Mouse (Mus musculus) small intestine, adult 2 months (tissue): ENCODE results near the gene Plekhm1. TPM values are rescaled to one million over a fixed set of nuclear protein-coding genes. Genes with fewer than 3 reads are reported as not detected.
A peak's percentile ranks its signal among the peaks of the same experiment; 100 is the strongest.

Source experiments
- H3K27ac ChIP-seq: fragments of 200-500 bp; 2 replicates; pipeline ENCODE4 v1.5.1; 2012; ENCODE audit warnings: low read depth, low read length, control low read depth, inconsistent platforms; ENCODE audit not compliant: insufficient read depth
- H3K27me3 ChIP-seq: fragments of 200-500 bp; 2 replicates; pipeline ENCODE4 v1.6.1; 2012; ENCODE audit warnings: mild to moderate bottlenecking, moderate library complexity, low read length, inconsistent platforms; ENCODE audit not compliant: control insufficient read depth, insufficient read depth
- H3K36me3 ChIP-seq: fragments of 200-500 bp; 2 replicates; pipeline ENCODE4 v1.6.1; 2012; ENCODE audit warnings: mild to moderate bottlenecking, low read length, control low read depth, inconsistent platforms; ENCODE audit not compliant: control insufficient read depth, insufficient read depth
- H3K4me1 ChIP-seq: fragments of 200-500 bp; 2 replicates; pipeline ENCODE4 v1.6.1; 2012; ENCODE audit warnings: low read length, inconsistent platforms, mixed read lengths; ENCODE audit not compliant: control insufficient read depth, insufficient read depth, insufficient read length
- H3K4me3 ChIP-seq: fragments of 200-500 bp; 2 replicates; pipeline ENCODE4 v1.5.1; 2012; ENCODE audit warnings: low read depth, mild to moderate bottlenecking, control low read depth, inconsistent platforms, low read length, moderate library complexity
- CTCF ChIP-seq: fragments of 200-500 bp; IDR thresholded peaks from 2 replicates; pipeline ENCODE4 v1.5.1; 2012; ENCODE audit warnings: low read depth, mild to moderate bottlenecking, control low read depth, inconsistent platforms, low read length, moderate library complexity, mixed read lengths; ENCODE audit not compliant: insufficient replicate concordance, insufficient read length; ENCODE audit errors: extremely low read depth
- POLR2A ChIP-seq: fragments of 200-500 bp; IDR thresholded peaks from 2 replicates; pipeline ENCODE4 v1.6.1; 2012; ENCODE audit warnings: low read depth, mild to moderate bottlenecking, control low read depth, inconsistent platforms, low read length, moderate library complexity
- WGBS: fragments of 180-500 bp; shearing (Covaris S2); methylation state at CpG from one replicate; pipeline ENCODE4 v1.1.7; 2018; 5-methylcytosine and 5-hydroxymethylcytosine counted together
- polyA plus RNA-seq: library from polyadenylated mRNA; depleted of rRNA; stranded (reverse); fragments of >200 nt; gene quantifications from 2 replicates; pipeline ENCODE4 v1.2.3, GENCODE M21; 2012

Plekhm1 gene
- polyA plus RNA-seq, 1 experiment: 16.6 TPM

GRCm38 (mm10) chr11:103403776-103404175 lies 8.7 kb downstream of the Plekhm1 start:
- TF ChIP-seq CTCF (no peak), POLR2A (no peak)
- Histone ChIP-seq H3K27ac (no peak overlapping the region), H3K36me3 (peaks cover 14% of the 10 kb centered on the region), H3K27me3 (no peaks in the 10 kb centered on the region), H3K4me3 (no peak overlapping the region), H3K4me1 (peaks cover 3% of the 10 kb centered on the region)
- 86% methylated on average over 4 of the region's 4 CpGs for WGBS

GRCm38 (mm10) chr11:103402738-103403137 lies 9.7 kb downstream of the Plekhm1 start:
- H3K27me3 ChIP-seq: no peaks in the 10 kb centered on the region
- 92% methylated on average over 5 of the region's 5 CpGs for WGBS
- H3K4me3 ChIP-seq: no peak overlapping the region
- peaks cover 3% of the 10 kb centered on the region for H3K4me1 ChIP-seq
- peaks cover 14% of the 10 kb centered on the region for H3K36me3 ChIP-seq
- no peak overlapping the region for H3K27ac ChIP-seq
- no peak for TF ChIP-seq CTCF
- TF ChIP-seq POLR2A: no peak

GRCm38 (mm10) chr11:103402198-103402597 lies 10.3 kb downstream of the Plekhm1 start:
- TF ChIP-seq CTCF (peak; percentile 80; the same call in 1 of the 2 replicates), POLR2A (no peak)
- WGBS: 67% methylated on average over 2 of the region's 2 CpGs
- Histone ChIP-seq H3K27ac (no peak overlapping the region), H3K4me1 (peaks cover 3% of the 10 kb centered on the region), H3K36me3 (peaks cover 14% of the 10 kb centered on the region), H3K27me3 (no peaks in the 10 kb centered on the region), H3K4me3 (no peak overlapping the region)

- H3K4me3 ChIP-seq: no peak overlapping the region
- no peaks in the 10 kb centered on the region for H3K27me3 ChIP-seq
- H3K27ac ChIP-seq: no peak overlapping the region
- WGBS: 88% methylated on average over 4 of the region's 4 CpGs
- TF ChIP-seq CTCF (no peak), POLR2A (no peak)
- no peaks in the 10 kb centered on the region; the same call in 1 of the 2 replicates for H3K4me1 ChIP-seq
- H3K36me3 ChIP-seq: peaks cover 30% of the 10 kb centered on the region
These were observed 12.5 kb downstream of the Plekhm1 start for GRCm38 (mm10) chr11:103399986-103400385.

GRCm38 (mm10) chr11:103399050-103399449 lies 13.4 kb downstream of the Plekhm1 start:
- 79% methylated on average over 3 of the region's 3 CpGs for WGBS
- Histone ChIP-seq H3K36me3 (peaks cover 36% of the 10 kb centered on the region), H3K4me3 (no peak overlapping the region), H3K27ac (no peak overlapping the region), H3K27me3 (no peaks in the 10 kb centered on the region), H3K4me1 (no peaks in the 10 kb centered on the region; the same call in 1 of the 2 replicates)
- TF ChIP-seq CTCF (no peak), POLR2A (no peak)

GRCm38 (mm10) chr11:103396682-103397081 lies 15.8 kb downstream of the Plekhm1 start:
- no peaks in the 10 kb centered on the region for H3K4me1 ChIP-seq
- no peak for TF ChIP-seq POLR2A
- no peak for TF ChIP-seq CTCF
- H3K27me3 ChIP-seq: no peaks in the 10 kb centered on the region
- 88% methylated on average over 4 of the region's 4 CpGs for WGBS
- no peak overlapping the region for H3K27ac ChIP-seq
- no peak overlapping the region for H3K4me3 ChIP-seq
- peaks cover 32% of the 10 kb centered on the region for H3K36me3 ChIP-seq

GRCm38 (mm10) chr11:103396236-103396635 lies 16.3 kb downstream of the Plekhm1 start:
- H3K4me3 ChIP-seq: no peak overlapping the region
- no peaks in the 10 kb centered on the region for H3K27me3 ChIP-seq
- no peaks in the 10 kb centered on the region for H3K4me1 ChIP-seq
- TF ChIP-seq POLR2A: no peak
- no peak for TF ChIP-seq CTCF
- H3K36me3 ChIP-seq: peaks cover 31% of the 10 kb centered on the region
- 92% methylated on average over 4 of the region's 4 CpGs for WGBS
- no peak overlapping the region for H3K27ac ChIP-seq

GRCm38 (mm10) chr11:103394604-103395003 lies 17.9 kb downstream of the Plekhm1 start:
- no peaks in the 10 kb centered on the region for H3K4me1 ChIP-seq
- no peak for TF ChIP-seq CTCF
- TF ChIP-seq POLR2A: no peak
- no peak overlapping the region for H3K4me3 ChIP-seq
- peaks cover 36% of the 10 kb centered on the region for H3K36me3 ChIP-seq
- no peaks in the 10 kb centered on the region for H3K27me3 ChIP-seq
- H3K27ac ChIP-seq: no peak overlapping the region
- WGBS: 89% methylated on average over 7 of the region's 7 CpGs
